Mouse (Mus musculus): Measurements from ENCODE around the gene B2m.

DNA sequence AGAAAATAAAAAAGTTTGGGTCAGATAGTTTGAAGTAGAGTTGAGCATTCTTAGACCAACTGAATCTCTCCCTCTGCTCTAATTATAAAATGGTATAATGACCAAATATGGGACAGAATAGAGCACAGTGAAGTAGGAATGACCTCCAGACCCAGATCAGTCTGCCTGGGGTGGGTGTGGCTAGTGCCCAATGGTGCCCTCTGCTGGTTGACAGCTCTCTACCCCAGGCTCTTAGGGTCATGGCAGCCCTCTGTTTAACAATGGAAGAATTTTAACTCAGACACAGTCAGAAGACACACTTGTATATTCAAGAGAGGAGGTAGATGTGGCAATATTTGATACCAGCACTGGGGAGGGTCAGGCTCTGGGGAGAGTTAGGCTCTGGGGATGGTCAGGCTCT, 45.4 kb upstream of the B2m start:
- TF ChIP-seq POLR2A (IDR thresholded peaks at IDR 0.05; ENCODE audit: low read depth, low read length) = no peak
- TF ChIP-seq CTCF (IDR thresholded peaks at IDR 0.05; ENCODE audit: extremely low read depth, insufficient read length, insufficient replicate concordance, low read depth, low read length) = peak; percentile 69; the same call in 1 of the 2 replicates
